Mouse (Mus musculus) limb, embryonic 13.5 days (tissue): ENCODE data around the gene Ccdc177. TPM values are rescaled to one million over a fixed set of nuclear protein-coding genes. Genes with fewer than 3 reads are reported as not detected.
"Not testable (repeated sequence)": the region's sequence is repeated elsewhere in the genome, so short reads cannot be mapped to it uniquely, and the experiment has no call there.

Experiments used
- ATAC-seq: fragments of 200-750 bp; cut with Nextera tagmentation; 2 replicates; pipeline ENCODE4 v1.8.0; 2017; ENCODE audit warnings: low read depth, moderate number of reproducible peaks, moderate TSS enrichment; ENCODE audit not compliant: low FRiP score
- H3K27ac ChIP-seq: fragments of 300-500 bp; sonication (generic); 2 replicates; pipeline ENCODE4 v1.5.1; 2015; ENCODE audit warnings: inconsistent platforms, mild to moderate bottlenecking, moderate library complexity
- H3K27me3 ChIP-seq: fragments of 300-500 bp; sonication (generic); 2 replicates; pipeline ENCODE4 v1.6.1; 2015; ENCODE audit warnings: mild to moderate bottlenecking, inconsistent platforms
- H3K36me3 ChIP-seq: fragments of 300-500 bp; sonication (generic); 2 replicates; pipeline ENCODE4 v1.6.1; 2015; ENCODE audit warnings: inconsistent platforms, mild to moderate bottlenecking, moderate library complexity
- H3K4me1 ChIP-seq: fragments of 300-500 bp; sonication (generic); 2 replicates; pipeline ENCODE4 v1.6.1; 2015; ENCODE audit warnings: inconsistent platforms
- H3K4me2 ChIP-seq: fragments of 300-500 bp; sonication (generic); replicated peaks from 2 replicates; pipeline ENCODE4 v1.6.1; 2015; ENCODE audit warnings: inconsistent platforms, mild to moderate bottlenecking, moderate library complexity
- H3K4me3 ChIP-seq: fragments of 300-500 bp; sonication (generic); 2 replicates; pipeline ENCODE4 v1.5.1; 2015; ENCODE audit warnings: moderate library complexity, mild to moderate bottlenecking, inconsistent platforms
- H3K9ac ChIP-seq: fragments of 300-500 bp; sonication (generic); 2 replicates; pipeline ENCODE4 v1.6.1; 2015; ENCODE audit warnings: mild to moderate bottlenecking, inconsistent platforms
- H3K9me3 ChIP-seq: fragments of 300-500 bp; sonication (generic); 2 replicates; pipeline ENCODE4 v1.6.1; 2016; ENCODE audit warnings: inconsistent platforms
- WGBS: fragments of 180-500 bp; shearing (Covaris S2); methylation state at CpG from one replicate; pipeline ENCODE4 v1.1.7; 2015; 5-methylcytosine and 5-hydroxymethylcytosine counted together
- polyA plus RNA-seq: library from polyadenylated mRNA; unstranded; fragments of >200 nt; fragmentation: Nextera tagmentation; extraction: Ambion mirVana; gene quantifications from 2 replicates; pipeline ENCODE4 v1.2.1, GENCODE M21; 2015

The Ccdc177 gene
- polyA plus RNA-seq, 1 experiment from 2014 or later = 0.06 TPM

DNA sequence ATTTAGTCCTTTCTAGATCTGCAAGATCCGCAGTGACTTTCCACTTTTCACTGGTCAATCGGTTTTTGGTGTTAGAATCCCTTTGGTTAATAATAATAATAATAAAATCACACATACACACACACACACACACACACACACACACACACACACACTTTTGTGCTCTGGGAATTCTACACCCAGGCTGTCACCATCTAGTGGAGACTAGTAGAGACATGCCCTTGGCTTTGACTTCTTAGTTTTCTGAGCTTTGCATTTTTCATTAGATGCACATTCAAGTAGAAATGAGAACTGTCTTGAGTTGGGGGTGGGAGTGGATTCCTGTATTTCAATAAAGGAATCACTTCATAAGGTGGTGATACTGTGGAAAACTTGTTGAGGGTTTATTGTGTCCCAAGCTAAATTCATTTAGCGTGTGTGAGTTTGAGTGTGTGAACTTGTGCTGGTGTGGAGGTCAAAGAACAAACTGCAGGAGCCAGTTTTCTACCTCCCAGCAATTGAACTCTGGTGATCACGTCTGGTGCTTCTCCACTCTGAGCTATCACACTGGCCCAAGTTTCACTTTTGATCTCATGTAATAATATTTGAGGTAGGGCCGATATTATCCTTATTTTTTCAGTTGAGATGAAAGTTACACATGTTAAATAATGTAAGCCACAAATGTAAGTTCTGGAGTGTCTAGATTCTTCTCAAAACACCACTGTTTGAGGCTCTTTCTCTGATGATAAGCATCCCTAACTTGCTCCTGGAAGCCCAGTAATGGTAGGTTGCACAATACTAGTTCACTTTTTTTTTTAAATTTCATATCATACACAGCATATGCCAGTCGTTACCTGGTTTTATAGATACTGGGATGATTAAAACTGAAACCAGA is 31.3 kb upstream of the Ccdc177 start:
- Histone ChIP-seq H3K27ac (no peak overlapping the region), H3K9ac (peak overlapping the region; percentile 94), H3K4me1 (peaks cover 20% of the 10 kb centered on the region), H3K4me3 (peak overlapping the region; percentile 95), H3K36me3 (no peaks in the 10 kb centered on the region), H3K4me2 (peak overlapping the region; percentile 79), H3K9me3 (no peaks in the 10 kb centered on the region), H3K27me3 (no peaks in the 10 kb centered on the region)
- 39% methylated on average over 6 of the region's 6 CpGs for WGBS
- ATAC-seq = no peak

GRCm38 (mm10) chr12:80790700-80791570 is 30.4 kb upstream of the Ccdc177 start:
- ATAC-seq = peak; percentile 78
- Histone ChIP-seq H3K9me3 (no peaks in the 10 kb centered on the region), H3K36me3 (no peaks in the 10 kb centered on the region), H3K4me3 (peak overlapping the region; percentile 95), H3K27me3 (no peaks in the 10 kb centered on the region), H3K4me1 (peaks cover 20% of the 10 kb centered on the region), H3K4me2 (peak overlapping the region; percentile 79), H3K27ac (peak overlapping the region; percentile 97), H3K9ac (peak overlapping the region; percentile 94)
- WGBS = under 1% methylated on average over 80 of the region's 80 CpGs

DNA sequence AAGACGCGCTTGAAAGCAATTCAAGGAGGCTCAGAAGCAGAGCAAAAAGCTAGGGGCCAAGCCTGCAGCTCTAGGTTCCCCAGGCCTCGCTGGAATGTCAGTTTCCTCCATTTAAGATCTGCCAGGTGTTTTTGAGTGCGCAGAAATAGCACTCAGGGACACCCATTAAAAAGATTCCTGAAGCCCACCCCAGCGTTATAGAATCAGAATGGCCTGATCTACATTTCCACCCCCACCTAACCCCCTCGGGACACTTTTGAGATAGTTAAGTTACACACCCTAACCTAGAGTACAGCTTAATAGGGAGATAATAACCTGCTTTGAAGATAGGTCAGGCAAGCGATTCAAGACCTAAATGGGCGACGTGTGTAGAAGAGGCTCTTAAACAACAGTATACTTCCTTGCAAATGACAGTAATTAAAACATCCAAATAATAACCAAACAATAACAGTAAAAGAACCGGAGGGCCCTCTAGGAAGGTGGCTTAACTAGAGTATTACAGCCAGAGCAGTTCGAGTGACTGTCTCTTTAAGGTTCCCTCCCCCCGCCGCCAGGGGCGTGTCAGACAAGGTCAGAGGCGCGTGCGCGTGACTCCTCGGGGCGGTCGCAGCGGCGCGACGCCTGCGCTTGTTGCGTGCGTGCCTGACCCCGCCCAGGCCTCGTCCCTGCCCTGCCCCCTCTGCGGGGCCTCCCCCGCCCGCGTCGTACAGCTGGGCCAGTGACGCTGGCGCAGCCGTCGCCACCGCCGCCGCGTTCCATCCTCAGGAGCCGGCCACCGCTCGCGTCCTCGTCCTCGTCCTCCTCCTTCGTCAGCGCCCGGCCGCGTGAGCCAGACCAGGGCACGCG is 29.6 kb upstream of the Ccdc177 start, which contains the start of gene Susd6:
TSS of gene Susd6 (plus strand) at position 662 of the 846 bp plus-strand sequence.
- Histone ChIP-seq H3K27me3 (no peaks in the 10 kb centered on the region), H3K4me1 (peaks cover 17% of the 10 kb centered on the region), H3K9ac (peak within 1 kb of the TSS; percentile 94), H3K27ac (peak within 1 kb of the TSS; percentile 97), H3K36me3 (no peaks in the 10 kb centered on the region), H3K4me2 (peak within 1 kb of the TSS; percentile 79), H3K4me3 (peak within 1 kb of the TSS; percentile 95), H3K9me3 (no peaks in the 10 kb centered on the region)
- WGBS = 1% methylated on average over 54 of the region's 56 CpGs
- ATAC-seq = peak; percentile 98

DNA sequence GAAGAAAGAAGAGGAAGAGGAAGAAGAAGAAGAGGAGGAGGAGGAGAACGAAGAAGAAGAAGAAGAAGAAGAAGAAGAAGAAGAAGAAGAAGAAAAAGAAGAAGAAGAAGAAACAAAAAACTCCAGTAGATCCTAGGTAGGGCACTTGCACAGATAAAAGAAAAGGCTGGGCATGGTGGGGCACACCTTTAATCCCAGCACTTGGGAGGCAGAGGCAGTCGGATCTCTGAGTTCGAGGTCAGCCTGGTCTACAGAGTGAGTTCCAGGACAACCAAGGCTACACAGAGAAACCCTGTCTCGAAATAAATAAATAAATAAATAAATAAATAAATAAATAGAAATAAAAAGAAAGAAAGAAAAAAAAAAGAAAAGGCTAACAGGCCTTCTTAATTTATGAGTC is 28.8 kb upstream of the Ccdc177 start:
- H3K4me1 ChIP-seq = peaks cover 17% of the 10 kb centered on the region
- WGBS = 89% methylated on average over 4 of the region's 4 CpGs
- H3K27ac ChIP-seq, H3K36me3 ChIP-seq, H3K9ac ChIP-seq, H3K27me3 ChIP-seq, H3K4me2 ChIP-seq, ATAC-seq, H3K9me3 ChIP-seq, H3K4me3 ChIP-seq: not testable (repeated sequence)

DNA sequence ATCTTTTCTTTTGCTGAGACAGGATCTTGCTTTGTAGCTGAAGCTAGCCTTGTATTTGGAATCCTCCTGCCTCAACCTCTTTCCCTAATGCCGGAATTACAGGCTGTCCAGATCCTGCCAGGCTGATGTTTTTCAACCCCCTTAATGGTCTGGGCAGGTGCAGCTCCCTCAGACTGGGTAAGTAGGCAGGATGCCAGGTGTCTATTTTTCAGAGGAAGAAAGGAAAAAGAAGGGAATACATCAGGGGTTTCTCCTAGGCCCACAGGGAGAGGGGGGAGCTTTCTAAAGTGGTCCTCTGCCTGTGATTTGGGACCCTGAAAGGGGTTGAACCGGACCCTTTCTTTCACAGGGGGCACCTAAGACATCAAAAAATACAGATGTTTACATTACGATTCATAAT is 27.7 kb upstream of the Ccdc177 start:
- 73% methylated on average over 3 of the region's 3 CpGs for WGBS
- ATAC-seq = no peak
- no peak overlapping the region for H3K9ac ChIP-seq

DNA sequence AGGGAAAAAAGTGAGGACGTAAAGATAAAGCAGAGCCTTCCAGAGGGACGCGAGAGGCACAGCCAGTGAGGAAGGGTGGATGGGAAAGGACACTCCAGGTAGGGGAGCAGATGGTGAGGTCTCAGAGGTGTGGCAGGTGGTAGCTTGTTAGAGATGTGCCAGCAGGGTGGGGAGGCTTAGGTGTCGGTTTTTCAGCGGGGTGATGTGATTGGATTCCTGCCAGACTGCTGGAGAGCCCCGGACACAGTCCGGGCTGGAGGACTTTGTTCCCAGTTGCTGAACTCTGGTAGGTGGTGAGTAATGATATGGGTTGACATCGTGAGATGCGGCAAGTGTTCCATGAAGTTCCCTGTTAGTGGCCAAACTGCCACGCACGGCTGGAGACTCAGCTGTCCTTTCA is 27.1 kb upstream of the Ccdc177 start:
- Histone ChIP-seq H3K27me3 (no peaks in the 10 kb centered on the region), H3K9ac (no peak overlapping the region), H3K4me2 (no peak overlapping the region), H3K4me3 (no peak overlapping the region), H3K36me3 (no peaks in the 10 kb centered on the region), H3K27ac (no peak overlapping the region), H3K9me3 (no peaks in the 10 kb centered on the region), H3K4me1 (peaks cover 17% of the 10 kb centered on the region)
- no peak for ATAC-seq
- 46% methylated on average over 11 of the region's 11 CpGs for WGBS

More for the DNA sequence above, 27.7 kb upstream of the Ccdc177 start:
- Histone ChIP-seq H3K27ac (no peak overlapping the region), H3K27me3 (no peaks in the 10 kb centered on the region), H3K4me1 (peaks cover 17% of the 10 kb centered on the region), H3K36me3 (no peaks in the 10 kb centered on the region), H3K4me2 (no peak overlapping the region), H3K4me3 (no peak overlapping the region), H3K9me3 (no peaks in the 10 kb centered on the region)

GRCm38 (mm10) chr12:80786591-80786990 is 26.1 kb upstream of the Ccdc177 start:
- Histone ChIP-seq H3K27me3 (no peaks in the 10 kb centered on the region), H3K4me1 (peaks cover 10% of the 10 kb centered on the region), H3K9me3 (no peaks in the 10 kb centered on the region), H3K9ac (no peak overlapping the region), H3K4me3 (no peak overlapping the region), H3K4me2 (no peak overlapping the region), H3K27ac (no peak overlapping the region), H3K36me3 (no peaks in the 10 kb centered on the region)
- no peak for ATAC-seq
- 68% methylated on average over 1 of the region's 1 CpGs for WGBS

- no peak overlapping the region for H3K4me2 ChIP-seq
- 81% methylated on average over 4 of the region's 4 CpGs for WGBS
- H3K9me3 ChIP-seq = no peaks in the 10 kb centered on the region
- H3K4me3 ChIP-seq = no peak overlapping the region
- no peaks in the 10 kb centered on the region for H3K27me3 ChIP-seq
- H3K9ac ChIP-seq = no peak overlapping the region
- H3K36me3 ChIP-seq = no peaks in the 10 kb centered on the region
- H3K4me1 ChIP-seq = peaks cover 6% of the 10 kb centered on the region
- H3K27ac ChIP-seq = no peak overlapping the region
- no peak for ATAC-seq
Measured at GRCm38 (mm10) chr12:80785597-80785996, 25.1 kb upstream of the Ccdc177 start.

GRCm38 (mm10) chr12:80785005-80785404 is 24.5 kb upstream of the Ccdc177 start:
- Histone ChIP-seq H3K9me3 (no peaks in the 10 kb centered on the region), H3K4me1 (peaks cover 5% of the 10 kb centered on the region), H3K27ac (no peak overlapping the region), H3K4me2 (no peak overlapping the region), H3K4me3 (no peak overlapping the region), H3K27me3 (no peaks in the 10 kb centered on the region), H3K36me3 (no peaks in the 10 kb centered on the region), H3K9ac (no peak overlapping the region)
- ATAC-seq = no peak
- WGBS = 82% methylated on average over 5 of the region's 5 CpGs

- H3K9me3 ChIP-seq = no peaks in the 10 kb centered on the region
Measured at GRCm38 (mm10) chr12:80783889-80784288, 23.4 kb upstream of the Ccdc177 start.

DNA sequence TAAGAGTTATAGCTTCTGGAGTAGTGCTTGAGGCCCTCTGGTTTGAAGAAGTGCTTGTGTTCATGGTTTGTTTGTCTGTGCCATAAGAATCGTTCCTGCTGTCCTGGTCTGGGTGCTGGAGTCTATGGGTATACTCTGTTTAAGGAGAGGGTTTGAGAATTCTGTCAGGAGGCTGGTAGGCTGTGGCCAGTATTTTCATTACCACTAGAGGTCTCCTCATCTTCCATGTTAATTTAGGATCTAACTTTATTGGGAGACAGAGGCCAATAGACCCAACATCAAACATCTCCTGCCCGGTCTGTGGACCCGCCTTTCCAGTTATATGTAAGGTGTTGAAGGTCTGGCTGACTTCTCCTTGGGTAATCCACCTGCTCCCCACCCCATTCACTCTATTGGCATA is 22.4 kb upstream of the Ccdc177 start:
- no peak overlapping the region for H3K4me3 ChIP-seq
- ATAC-seq = no peak
- no peaks in the 10 kb centered on the region for H3K27me3 ChIP-seq
- H3K9me3 ChIP-seq = no peaks in the 10 kb centered on the region
- no peak overlapping the region for H3K4me2 ChIP-seq
- H3K4me1 ChIP-seq = no peaks in the 10 kb centered on the region
- H3K9ac ChIP-seq = no peak overlapping the region
- no peak overlapping the region for H3K27ac ChIP-seq
- H3K36me3 ChIP-seq = no peaks in the 10 kb centered on the region
- WGBS = 37% methylated on average over 3 of the region's 3 CpGs

More at GRCm38 (mm10) chr12:80783889-80784288, 23.4 kb upstream of the Ccdc177 start:
- H3K9ac ChIP-seq = no peak overlapping the region
- ATAC-seq = no peak
- H3K4me3 ChIP-seq = no peak overlapping the region
- 100% methylated on average over 1 of the region's 1 CpGs for WGBS
- H3K27ac ChIP-seq = no peak overlapping the region
- H3K4me1 ChIP-seq = no peaks in the 10 kb centered on the region
- no peaks in the 10 kb centered on the region for H3K36me3 ChIP-seq
- no peak overlapping the region for H3K4me2 ChIP-seq
- no peaks in the 10 kb centered on the region for H3K27me3 ChIP-seq
